Mouse (Mus musculus) lung, postnatal 36 days (tissue): ENCODE results near the gene Cbx2.

Experiments used
- DNase-seq: peaks from one replicate; pipeline ENCODE4 v3.0.0; 2022; ENCODE audit warnings: mixed read lengths

Gene Cbx2

GRCm38 (mm10) chr11:119066841-119067240, 44.1 kb downstream of the Cbx2 start:
- no peak for DNase-seq

- DNase-seq = no peak
Measured at GRCm38 (mm10) chr11:119072239-119072638, 49.5 kb downstream of the Cbx2 start.

GRCm38 (mm10) chr11:119072986-119073385, 50.2 kb downstream of the Cbx2 start:
- no peak for DNase-seq

- no peak for DNase-seq
Measured at GRCm38 (mm10) chr11:119073876-119074433, 51.2 kb downstream of the Cbx2 start.

- no peak for DNase-seq
Measured at GRCm38 (mm10) chr11:119075805-119076204, 53.0 kb downstream of the Cbx2 start.

- DNase-seq = no peak
Measured at GRCm38 (mm10) chr11:119077755-119078154, 55.0 kb downstream of the Cbx2 start.

- DNase-seq = peak; percentile 65
Measured at GRCm38 (mm10) chr11:119078691-119079444, 56.1 kb downstream of the Cbx2 start.

- no peak for DNase-seq
Measured at GRCm38 (mm10) chr11:119079445-119079837, 56.7 kb downstream of the Cbx2 start.

- DNase-seq = no peak
Measured at GRCm38 (mm10) chr11:119080461-119081147, 57.8 kb downstream of the Cbx2 start.
